Mouse (Mus musculus): ENCODE data around the gene Uhrf1bp1l.

Uhrf1bp1l gene

GRCm38 (mm10) chr10:89745666-89746020 lies 852 bp downstream of the Uhrf1bp1l start:
- no peak for DNase-seq (ENCODE audit: low spot score in 2 of 2)

- no peak for DNase-seq (ENCODE audit: low spot score in 2 of 2)
Observed at GRCm38 (mm10) chr10:89746581-89746980, 1.8 kb downstream of the Uhrf1bp1l start.

- no peak for DNase-seq (ENCODE audit: low spot score in 2 of 2)
Observed at GRCm38 (mm10) chr10:89747221-89747905, 2.6 kb downstream of the Uhrf1bp1l start.

- DNase-seq (ENCODE audit: low spot score in 2 of 2): no peak
Observed at GRCm38 (mm10) chr10:89747911-89748310, 3.1 kb downstream of the Uhrf1bp1l start.

- no peak for DNase-seq (ENCODE audit: low spot score in 2 of 2)
Observed at GRCm38 (mm10) chr10:89748619-89749018, 3.8 kb downstream of the Uhrf1bp1l start.

GRCm38 (mm10) chr10:89751069-89751468 lies 6.3 kb downstream of the Uhrf1bp1l start:
- DNase-seq (ENCODE audit: low spot score in 2 of 2): no peak

GRCm38 (mm10) chr10:89755231-89755630 lies 10.4 kb downstream of the Uhrf1bp1l start:
- DNase-seq (ENCODE audit: low spot score in 2 of 2): no peak

- DNase-seq (ENCODE audit: low spot score in 2 of 2): no peak
Observed at GRCm38 (mm10) chr10:89760772-89761171, 16.0 kb downstream of the Uhrf1bp1l start.

- no peak for DNase-seq (ENCODE audit: low spot score in 2 of 2)
Observed at GRCm38 (mm10) chr10:89764457-89765121, 19.8 kb downstream of the Uhrf1bp1l start.

GRCm38 (mm10) chr10:89765790-89766714 lies 21.3 kb downstream of the Uhrf1bp1l start:
- no peak for DNase-seq (ENCODE audit: low spot score in 2 of 2)

GRCm38 (mm10) chr10:89768352-89769020 lies 23.7 kb downstream of the Uhrf1bp1l start:
- no peak for DNase-seq (ENCODE audit: low spot score in 2 of 2)

GRCm38 (mm10) chr10:89769096-89769495 lies 24.3 kb downstream of the Uhrf1bp1l start:
- DNase-seq (ENCODE audit: low spot score in 2 of 2): no peak

- no peak for DNase-seq (ENCODE audit: low spot score in 2 of 2)
Observed at GRCm38 (mm10) chr10:89771894-89772293, 27.1 kb downstream of the Uhrf1bp1l start.

- no peak for DNase-seq (ENCODE audit: low spot score in 2 of 2)
Observed at GRCm38 (mm10) chr10:89776029-89776428, 31.2 kb downstream of the Uhrf1bp1l start.

- DNase-seq (ENCODE audit: low spot score in 2 of 2): no peak
Observed at GRCm38 (mm10) chr10:89791870-89792269, 47.1 kb downstream of the Uhrf1bp1l start.

- DNase-seq (ENCODE audit: low spot score in 2 of 2): no peak
Observed at GRCm38 (mm10) chr10:89794121-89794520, 49.3 kb downstream of the Uhrf1bp1l start.

- DNase-seq (ENCODE audit: low spot score in 2 of 2): no peak
Observed at GRCm38 (mm10) chr10:89819146-89819545, 74.4 kb downstream of the Uhrf1bp1l start.

GRCm38 (mm10) chr10:89823906-89824305 lies 79.1 kb downstream of the Uhrf1bp1l start:
- no peak for DNase-seq (ENCODE audit: low spot score in 2 of 2)

- DNase-seq (ENCODE audit: low spot score in 2 of 2): no peak
Observed at GRCm38 (mm10) chr10:89826896-89827295, 82.1 kb downstream of the Uhrf1bp1l start.

- no peak for DNase-seq (ENCODE audit: low spot score in 2 of 2)
Observed at GRCm38 (mm10) chr10:89832334-89832733, 87.5 kb downstream of the Uhrf1bp1l start.

GRCm38 (mm10) chr10:89833166-89833565 lies 88.4 kb downstream of the Uhrf1bp1l start:
- no peak for DNase-seq (ENCODE audit: low spot score in 2 of 2)

- no peak for DNase-seq (ENCODE audit: low spot score in 2 of 2)
Observed at GRCm38 (mm10) chr10:89837476-89837875, 92.7 kb downstream of the Uhrf1bp1l start.

Data from right cerebral cortex, postnatal 36 days (tissue).